Mouse (Mus musculus) heart, postnatal 0 days (tissue): ENCODE measurements around the gene Mlx.

Source experiments
- CTCF ChIP-seq: IDR thresholded peaks from 2 replicates; pipeline ENCODE4 v1.5.1; 2016; ENCODE audit warnings: antibody characterized with exemption, control low read depth, low read depth
- EP300 ChIP-seq: IDR thresholded peaks from 2 replicates; pipeline ENCODE4 v1.6.1; 2016; ENCODE audit warnings: antibody characterized with exemption, low read depth

GRCm38 (mm10) chr11:101080421-101080820, 6.7 kb upstream of the Mlx start:
- no peak for TF ChIP-seq CTCF
- no peak for TF ChIP-seq EP300
